Comparison of ENCODE assay signal across 10 mouse cellular contexts in genomic region chr11:104197861-104198260, GRCm38 (mm10). TPM values are rescaled to one million over a fixed set of nuclear protein-coding genes. Genes with fewer than 3 reads are reported as not detected.
DNase-seq lines count a peak whose midpoint lies in the region; ATAC-seq and TF ChIP-seq lines count a peak whose summit lies in the region.
"Had no signal": no experiment of that assay in that cellular context is flagged by ENCODE, and none has a peak within 500 bp of the region (broad histone marks: within the 10 kb centered on the region; RNA-seq: fewer than 3 reads in every experiment).

No protein-coding gene starts in this region.

- no peak for ATAC-seq in hindbrain, embryonic 14.5 days (ENCODE audit: low FRiP score)
- no peak for ATAC-seq in hindbrain, embryonic 16.5 days
- no peak for ATAC-seq in limb, embryonic 14.5 days (ENCODE audit: low FRiP score, low read depth)

- H3K9me3 ChIP-seq in hindbrain, embryonic 14.5 days (ENCODE audit: control insufficient read depth, low read length), result peaks cover 12% of the 10 kb centered on the region; the same call in 1 of the 2 replicates
- no peaks in the 10 kb centered on the region for H3K9me3 ChIP-seq in hindbrain, embryonic 16.5 days (ENCODE audit: control insufficient read depth, low read length)
- no peaks in the 10 kb centered on the region for H3K9me3 ChIP-seq in limb, embryonic 14.5 days (ENCODE audit: control insufficient read depth, low read length)
- H3K9me3 ChIP-seq in heart, embryonic 10.5 days, result peaks cover 7% of the 10 kb centered on the region; the same call in 1 of the 2 replicates

- no peak overlapping the region for H3K9ac ChIP-seq in hindbrain, embryonic 14.5 days
- H3K9ac ChIP-seq in hindbrain, embryonic 16.5 days (ENCODE audit: low read depth, low read length), result no peak overlapping the region
- no peak overlapping the region for H3K9ac ChIP-seq in limb, embryonic 14.5 days (ENCODE audit: low read depth, low read length, severe bottlenecking)

- no peak overlapping the region for H3K27ac ChIP-seq in hindbrain, embryonic 14.5 days
- no peak overlapping the region for H3K27ac ChIP-seq in hindbrain, embryonic 16.5 days (ENCODE audit: low read depth, low read length)
- no peak overlapping the region for H3K27ac ChIP-seq in limb, embryonic 14.5 days (replicated peaks; ENCODE audit: low read depth, low read length)
- no peak overlapping the region for H3K27ac ChIP-seq in heart, embryonic 10.5 days

- H3K27me3 ChIP-seq in hindbrain, embryonic 14.5 days (ENCODE audit: control insufficient read depth, insufficient read depth, low read length), result peaks cover 17% of the 10 kb centered on the region; the same call in 1 of the 2 replicates
- H3K27me3 ChIP-seq in hindbrain, embryonic 16.5 days (replicated peaks; ENCODE audit: control insufficient read depth, insufficient read depth, low read length), result peaks cover 11% of the 10 kb centered on the region; the same call in 1 of the 2 replicates
- H3K27me3 ChIP-seq in limb, embryonic 14.5 days (ENCODE audit: control insufficient read depth, insufficient read depth, low read length), result no peaks in the 10 kb centered on the region
- peaks cover 28% of the 10 kb centered on the region for H3K27me3 ChIP-seq in heart, embryonic 10.5 days (ENCODE audit: insufficient read depth, poor library complexity, severe bottlenecking)

- DNase-seq in hindbrain, embryonic 14.5 days (ENCODE audit: low spot score), result peak; percentile 55
- peak; percentile 25 to 27 for DNase-seq in B cell, adult 2 months
- DNase-seq in adrenal gland, postnatal 25 days, result peak; percentile 50
- peak; percentile 63 for DNase-seq in limb, embryonic 14.5 days (ENCODE audit: low spot score)
- no peak for DNase-seq in cerebellum, adult 9-10 months
- no peak for DNase-seq in cerebellum, postnatal 36 days
- no peak for DNase-seq in heart, embryonic 10.5 days (ENCODE audit: low spot score)

- H3K36me3 ChIP-seq in hindbrain, embryonic 14.5 days (replicated peaks; ENCODE audit: control insufficient read depth, insufficient read depth), result no peaks in the 10 kb centered on the region
- no peaks in the 10 kb centered on the region for H3K36me3 ChIP-seq in hindbrain, embryonic 16.5 days (ENCODE audit: control insufficient read depth, insufficient read depth, low read length)
- no peaks in the 10 kb centered on the region for H3K36me3 ChIP-seq in limb, embryonic 14.5 days (ENCODE audit: control insufficient read depth, insufficient read depth, low read length)
- no peaks in the 10 kb centered on the region for H3K36me3 ChIP-seq in heart, embryonic 10.5 days

- no peaks in the 10 kb centered on the region for H3K4me1 ChIP-seq in hindbrain, embryonic 14.5 days (replicated peaks; ENCODE audit: control insufficient read depth, insufficient read depth, low read length)
- no peaks in the 10 kb centered on the region for H3K4me1 ChIP-seq in hindbrain, embryonic 16.5 days (ENCODE audit: control insufficient read depth, insufficient read depth, low read depth, low read length)
- H3K4me1 ChIP-seq in limb, embryonic 14.5 days (ENCODE audit: control insufficient read depth, insufficient read depth, low read length), result no peaks in the 10 kb centered on the region
- H3K4me1 ChIP-seq in heart, embryonic 10.5 days, result no peaks in the 10 kb centered on the region

- no peak overlapping the region for H3K4me2 ChIP-seq in hindbrain, embryonic 14.5 days (replicated peaks)
- H3K4me2 ChIP-seq in hindbrain, embryonic 16.5 days (ENCODE audit: low read length), result no peak overlapping the region
- H3K4me2 ChIP-seq in limb, embryonic 14.5 days (replicated peaks; ENCODE audit: low read depth, low read length, severe bottlenecking), result no peak overlapping the region

- TF ChIP-seq POLR2A in limb, embryonic 14.5 days (IDR thresholded peaks at IDR 0.05; ENCODE audit: borderline replicate concordance, extremely low read depth, insufficient read depth, insufficient read length), result no peak

- no peak overlapping the region for H3K4me3 ChIP-seq in hindbrain, embryonic 14.5 days (replicated peaks; ENCODE audit: low read length)
- no peak overlapping the region for H3K4me3 ChIP-seq in hindbrain, embryonic 16.5 days (ENCODE audit: low read length)
- no peak overlapping the region for H3K4me3 ChIP-seq in limb, embryonic 14.5 days (replicated peaks; ENCODE audit: low read length)
- no peak overlapping the region for H3K4me3 ChIP-seq in heart, embryonic 10.5 days
- H3K4me3 ChIP-seq: erythroblast, embryonic 14.5 days; megakaryocyte, embryonic 14.5 days had no signal

- WGBS in hindbrain, embryonic 14.5 days, result 8% methylated on average over 10 of the region's 10 CpGs
- WGBS in hindbrain, embryonic 16.5 days, result 11% methylated on average over 10 of the region's 10 CpGs
- 5% methylated on average over 10 of the region's 10 CpGs for WGBS in limb, embryonic 14.5 days
- WGBS in heart, embryonic 10.5 days, result 9% methylated on average over 10 of the region's 10 CpGs

RNA-seq across cellular contexts. Expression of gene Sppl2c, which starts 11.7 kb away (rescaled TPM):
- not detected in 2 replicates for polyA plus RNA-seq in hindbrain, embryonic 14.5 days (2014; fragmentation: Nextera tagmentation; extraction: Ambion mirVana)
- polyA plus RNA-seq in hindbrain, embryonic 16.5 days (2015; fragmentation: Nextera tagmentation; extraction: Ambion mirVana), result not detected in 2 replicates
- not detected in 2 replicates for total RNA-seq in adrenal gland, postnatal 25 days (2021)
- not detected in 2 replicates for polyA plus RNA-seq in limb, embryonic 14.5 days (2012; rRNA removed)
- polyA plus RNA-seq in limb, embryonic 14.5 days (2014; fragmentation: Nextera tagmentation; extraction: Ambion mirVana), result not detected in 2 replicates
- polyA plus RNA-seq in heart, embryonic 10.5 days (2016; fragmentation: Nextera tagmentation; extraction: Ambion mirVana), result not detected in 2 replicates
- polyA plus RNA-seq: erythroblast, embryonic 14.5 days had no signal

RNA-seq across cellular contexts. Expression of gene Mapt, which starts 33.3 kb away (rescaled TPM):
- 939 and 1,013 TPM in 2 replicates for polyA plus RNA-seq in hindbrain, embryonic 14.5 days (2014; fragmentation: Nextera tagmentation; extraction: Ambion mirVana)
- 1,116 and 1,219 TPM in 2 replicates for polyA plus RNA-seq in hindbrain, embryonic 16.5 days (2015; fragmentation: Nextera tagmentation; extraction: Ambion mirVana)
- 142 and 169 TPM in 2 replicates for total RNA-seq in adrenal gland, postnatal 25 days (2021)
- polyA plus RNA-seq in limb, embryonic 14.5 days (2012; rRNA removed), result 2.2 and 2.6 TPM in 2 replicates
- polyA plus RNA-seq in limb, embryonic 14.5 days (2014; fragmentation: Nextera tagmentation; extraction: Ambion mirVana), result 1.8 and 2.2 TPM in 2 replicates
- polyA plus RNA-seq in heart, embryonic 10.5 days (2016; fragmentation: Nextera tagmentation; extraction: Ambion mirVana), result 0.92 and 1.4 TPM in 2 replicates
- polyA plus RNA-seq: erythroblast, embryonic 14.5 days had no signal

Comparison
In these comparisons a context has a peak if more than half of its experiments do, and no peak if none do; other contexts are left out.
1. DNase-seq: peak in hindbrain, embryonic 14.5 days (single experiment), B cell, adult 2 months (2 of 2), adrenal gland, postnatal 25 days (single experiment) and limb, embryonic 14.5 days (single experiment); none in cerebellum, adult 9-10 months (single experiment), cerebellum, postnatal 36 days (0 of 2) and heart, embryonic 10.5 days (single experiment).
2. RNA of gene Mapt, which starts 33.3 kb away (polyA plus RNA-seq): 1,116 to 1,219 TPM in hindbrain, embryonic 16.5 days and 939 to 1,013 TPM in hindbrain, embryonic 14.5 days; 1.8 to 2.6 TPM in limb, embryonic 14.5 days and 0.92 to 1.4 TPM in heart, embryonic 10.5 days; every median in the first group is over 100 times any median in the second.